Mouse (Mus musculus) urinary bladder, adult 2 months (tissue): ENCODE data around the gene Arid2. TPM values are rescaled to one million over a fixed set of nuclear protein-coding genes. Genes with fewer than 3 reads are reported as not detected.
"Not testable (repeated sequence)": the region's sequence is repeated elsewhere in the genome, so short reads cannot be mapped to it uniquely, and the experiment has no call there.

Source experiments
- DNase-seq: peaks from one replicate; pipeline ENCODE4 v3.0.0; 2022; ENCODE audit warnings: low spot score
- polyA plus RNA-seq: library from polyadenylated mRNA; depleted of rRNA; stranded (reverse); fragments of >200 nt; gene quantifications from 2 replicates; pipeline ENCODE4 v1.2.3, GENCODE M21; 2012; rRNA removed

Gene Arid2
- polyA plus RNA-seq, 1 experiment, result 14.1 TPM

GRCm38 (mm10) chr15:96418161-96418560 is 130.8 kb downstream of the Arid2 start:
- DNase-seq, result no peak

- DNase-seq, result no peak
Measured at GRCm38 (mm10) chr15:96419920-96420319, 132.6 kb downstream of the Arid2 start.

- DNase-seq, result no peak
Measured at GRCm38 (mm10) chr15:96434202-96434601, 146.9 kb downstream of the Arid2 start.

- DNase-seq, result not testable (repeated sequence)
Measured at GRCm38 (mm10) chr15:96441480-96441879, 154.2 kb downstream of the Arid2 start.

DNA sequence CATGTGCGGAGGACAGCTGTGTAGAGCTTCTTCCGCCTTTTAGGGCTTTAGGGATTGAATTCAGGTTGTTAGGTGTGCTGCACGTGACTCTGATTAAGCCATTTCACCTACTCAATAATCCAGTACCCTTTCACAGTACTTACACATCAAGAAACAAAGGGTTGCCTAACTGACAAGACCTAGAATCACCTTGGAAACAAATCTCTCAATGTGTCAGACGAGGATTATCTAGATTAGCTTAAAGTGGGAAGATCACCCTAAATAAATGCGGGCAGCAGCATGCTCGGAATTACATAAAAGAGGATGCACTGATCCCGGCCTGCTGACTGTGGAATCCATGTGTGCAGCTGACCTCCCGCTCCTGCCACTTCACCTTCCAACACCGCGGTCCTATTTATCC is 159.5 kb downstream of the Arid2 start:
- DNase-seq, result no peak

DNA sequence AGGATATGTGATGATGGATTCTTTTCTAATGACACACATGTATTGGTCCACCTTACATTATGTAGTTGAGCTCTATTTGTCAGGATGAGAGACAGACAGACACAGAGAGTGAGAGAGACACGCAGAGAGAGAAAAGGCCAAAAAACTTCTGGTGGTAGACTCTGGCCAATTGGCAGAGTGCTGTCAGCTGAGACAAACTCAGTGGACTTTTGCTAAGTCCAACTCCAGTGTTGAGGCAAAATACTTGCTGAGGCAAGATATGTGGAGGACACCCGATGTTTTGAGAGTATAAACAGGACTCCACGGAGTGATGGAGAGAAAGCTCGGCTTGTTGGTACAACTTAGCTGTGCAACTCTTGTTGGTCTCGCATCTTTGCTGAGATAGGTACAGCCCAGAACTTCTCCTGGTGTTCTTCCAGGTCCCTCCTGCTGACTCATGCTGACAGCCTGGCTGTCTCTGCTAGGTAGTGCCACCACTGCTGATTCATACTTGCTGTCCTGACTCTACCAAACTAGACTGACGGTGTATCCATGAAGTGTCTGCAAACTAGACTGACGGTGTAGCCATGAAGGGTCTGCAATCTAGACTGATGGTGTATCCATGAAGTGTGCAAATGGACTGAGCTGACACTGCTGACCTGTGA is 161.5 kb downstream of the Arid2 start:
- DNase-seq, result no peak

DNA sequence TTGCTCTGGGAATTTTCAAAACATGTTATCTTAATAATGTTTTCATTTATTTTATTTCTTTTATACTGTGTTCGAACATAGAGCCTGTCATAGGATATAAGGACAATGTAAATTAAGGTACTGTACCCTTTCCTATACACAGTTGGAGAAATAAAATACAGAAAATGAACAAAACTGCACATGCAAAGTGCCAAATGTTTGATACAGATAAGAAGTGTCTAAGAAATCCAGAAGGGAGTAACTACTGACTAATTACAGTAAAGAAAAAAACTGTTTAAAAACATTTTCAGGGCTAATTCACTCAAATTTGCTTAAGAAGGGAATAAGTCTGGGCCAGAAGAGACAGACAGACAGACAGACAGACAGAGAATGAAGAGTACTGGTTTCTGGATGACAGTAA is 166.0 kb downstream of the Arid2 start:
- DNase-seq, result no peak

Other genes with a start within 250 kb of the Arid2 start
- 38.1 and 43.5 TPM in 2 replicates for gene Scaf11, start 173.3 kb downstream of the Arid2 start, polyA plus RNA-seq